Mouse (Mus musculus) thymus, postnatal 4 days (tissue): ENCODE data around the gene Ttc7.
"Not testable (repeated sequence)": the region's sequence is repeated elsewhere in the genome, so short reads cannot be mapped to it uniquely, and the experiment has no call there.

Experiments used
- DNase-seq: peaks from one replicate; pipeline ENCODE4 v3.0.0; 2021

Gene Ttc7

DNA sequence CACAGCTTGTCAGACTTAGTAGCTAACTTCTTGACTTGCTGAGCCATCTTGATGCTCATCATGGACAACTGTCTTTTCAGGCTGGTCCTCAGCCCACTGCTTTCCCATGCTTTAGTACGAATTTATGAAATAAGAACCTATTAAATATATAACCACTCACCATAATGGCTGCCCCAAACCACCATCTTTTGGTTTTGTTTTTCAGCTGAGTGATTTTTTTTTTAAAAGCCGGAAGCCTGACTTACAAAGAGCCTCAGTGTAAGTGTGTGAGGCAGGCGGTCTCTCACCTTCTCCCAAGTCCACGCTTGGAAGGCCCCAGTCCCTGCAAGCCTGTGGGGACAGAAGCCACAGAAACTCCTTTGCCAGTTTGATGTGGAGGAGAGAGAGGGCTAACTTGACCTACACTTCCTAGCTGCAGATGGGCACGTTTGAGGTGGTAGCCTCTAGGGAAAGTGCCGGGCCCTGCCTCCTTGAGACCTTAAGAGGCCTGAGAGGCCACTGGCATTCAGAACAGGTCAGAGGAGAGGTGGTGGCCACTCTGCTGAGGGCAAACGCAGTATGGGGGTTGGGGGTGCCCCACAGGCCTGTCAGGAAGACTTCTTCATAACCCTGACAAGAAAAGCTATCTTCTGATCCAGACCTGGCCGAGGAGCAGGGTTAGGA, 3.9 kb downstream of the Ttc7 start:
- peak; percentile 33 for DNase-seq

- DNase-seq, result peak; percentile 51
Observed at GRCm38 (mm10) chr17:87287197-87287777, 4.6 kb downstream of the Ttc7 start.

GRCm38 (mm10) chr17:87288131-87288530, 5.4 kb downstream of the Ttc7 start:
- DNase-seq, result no peak

- DNase-seq, result no peak
Observed at GRCm38 (mm10) chr17:87289367-87289766, 6.7 kb downstream of the Ttc7 start.

DNA sequence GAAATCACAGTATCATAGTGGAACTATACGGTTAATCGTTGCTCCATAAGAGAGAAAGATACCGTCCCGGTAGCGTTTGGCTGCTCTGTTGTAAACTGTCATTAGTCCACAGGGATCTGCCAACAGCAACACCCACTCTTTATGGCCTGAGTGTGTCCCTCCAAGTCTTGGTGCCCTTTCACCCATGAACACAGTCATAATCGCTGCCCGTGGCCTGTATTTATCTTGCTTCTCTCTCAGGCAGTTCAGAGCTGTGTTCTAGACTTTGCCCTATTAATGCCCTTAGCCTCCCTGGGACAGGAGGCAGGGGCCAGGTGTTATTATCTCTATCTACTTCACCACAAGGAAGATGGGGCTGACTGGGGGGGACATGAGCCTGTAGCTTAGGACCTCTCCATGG, 8.4 kb downstream of the Ttc7 start:
- no peak for DNase-seq

DNA sequence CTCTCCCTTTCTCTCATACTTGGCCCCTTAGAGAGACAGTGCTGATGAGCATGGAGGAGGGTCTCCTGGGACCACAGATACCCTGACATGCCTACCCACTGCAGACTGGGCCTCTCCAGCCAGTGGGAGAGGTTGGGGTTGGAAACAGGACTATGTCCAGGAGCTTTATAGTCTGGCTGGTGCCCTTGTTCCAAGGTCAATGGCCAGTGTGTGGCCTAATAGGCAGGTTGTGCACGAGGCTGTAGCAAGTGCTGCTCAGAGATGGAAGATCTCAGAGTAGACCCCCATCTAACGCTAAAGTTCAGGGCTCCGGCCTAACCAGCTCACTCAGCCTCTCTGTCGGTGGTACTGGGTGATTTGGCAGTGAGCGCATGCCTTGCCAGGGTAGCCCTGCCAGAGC, 9.1 kb downstream of the Ttc7 start:
- DNase-seq, result no peak

GRCm38 (mm10) chr17:87293125-87293524, 10.4 kb downstream of the Ttc7 start:
- no peak for DNase-seq

DNA sequence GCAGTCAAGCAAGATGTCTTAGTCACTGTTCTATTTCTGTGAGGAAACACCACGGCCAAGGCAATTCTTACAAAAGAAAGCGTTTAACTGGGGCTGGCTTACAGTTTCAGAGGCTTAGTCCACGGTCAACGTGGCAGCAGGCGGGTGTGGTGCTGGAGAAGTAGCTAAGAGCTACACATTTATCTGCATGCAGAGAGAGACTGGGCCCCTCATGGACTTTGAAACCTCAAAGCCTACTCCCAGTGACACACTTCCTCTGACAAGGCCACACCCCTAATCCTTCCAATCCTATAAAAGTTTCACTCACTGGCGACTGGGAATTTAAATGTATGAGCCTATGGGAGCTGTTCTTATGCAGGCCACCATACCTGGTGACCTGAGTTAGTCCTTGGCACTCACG, 13.1 kb downstream of the Ttc7 start:
- no peak for DNase-seq

DNA sequence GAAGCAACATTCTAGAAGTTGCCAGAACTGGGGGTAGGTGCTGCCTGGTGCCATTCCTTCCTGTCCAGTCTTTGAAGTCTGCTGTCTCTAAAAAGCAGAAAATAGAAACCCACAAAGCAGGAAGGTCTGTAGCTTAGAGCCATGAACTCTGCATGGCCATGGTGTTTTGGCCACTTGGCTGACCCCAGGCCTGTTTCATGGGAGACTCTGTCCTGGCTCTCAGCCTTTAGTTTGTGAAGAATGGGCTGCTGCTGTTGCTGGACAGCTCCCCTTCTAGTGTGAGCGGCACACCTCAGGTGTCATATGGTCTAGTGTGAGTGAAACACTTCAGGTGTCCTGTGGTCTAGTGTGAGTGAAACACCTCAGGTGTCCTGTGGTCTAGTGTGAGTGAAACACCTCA, 14.0 kb downstream of the Ttc7 start:
- not testable (repeated sequence) for DNase-seq

- peak; percentile 66 for DNase-seq
Observed at GRCm38 (mm10) chr17:87298944-87299343, 16.3 kb downstream of the Ttc7 start.

- peak; percentile 41 for DNase-seq
Observed at GRCm38 (mm10) chr17:87300340-87300739, 17.7 kb downstream of the Ttc7 start.

GRCm38 (mm10) chr17:87301607-87302006, 18.9 kb downstream of the Ttc7 start:
- not testable (repeated sequence) for DNase-seq

DNA sequence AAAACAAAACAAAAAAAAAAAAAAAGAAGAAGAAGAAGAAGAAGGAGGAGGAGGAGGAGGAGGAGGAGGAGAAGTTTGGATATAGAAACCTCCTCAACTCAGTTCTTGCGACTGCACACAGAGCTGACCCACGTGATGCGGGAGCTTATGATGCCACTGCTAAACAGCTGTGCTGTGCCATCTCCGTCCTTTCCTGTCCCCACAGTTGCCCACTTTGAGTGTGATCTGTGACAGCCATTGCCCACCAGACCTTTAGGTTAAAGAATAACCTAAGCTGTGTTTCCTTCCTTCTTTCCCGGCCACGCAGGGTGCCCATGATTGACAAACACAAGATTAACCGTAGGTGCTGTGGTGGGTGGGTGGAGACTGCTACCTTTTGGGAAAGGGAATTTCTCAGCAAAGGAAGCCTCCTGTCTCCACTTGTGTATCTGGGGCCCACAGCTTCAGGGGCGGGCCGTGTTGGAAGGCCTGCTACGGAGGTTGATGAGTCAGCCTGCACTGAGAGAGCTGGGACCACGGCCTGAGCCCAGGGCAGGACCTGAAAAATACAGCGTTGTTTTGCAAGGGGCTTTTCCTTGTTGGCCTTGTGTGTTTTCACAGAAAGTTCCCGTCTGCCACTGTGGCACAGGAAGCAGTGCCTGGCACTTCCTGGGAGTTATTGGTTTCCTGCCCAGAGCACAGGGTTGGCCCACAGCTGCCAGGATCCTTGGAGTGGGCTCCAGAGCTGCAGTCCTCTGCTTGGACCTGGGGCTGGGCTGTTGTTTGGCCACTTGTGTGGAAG, 19.5 kb downstream of the Ttc7 start:
- DNase-seq, result no peak

DNA sequence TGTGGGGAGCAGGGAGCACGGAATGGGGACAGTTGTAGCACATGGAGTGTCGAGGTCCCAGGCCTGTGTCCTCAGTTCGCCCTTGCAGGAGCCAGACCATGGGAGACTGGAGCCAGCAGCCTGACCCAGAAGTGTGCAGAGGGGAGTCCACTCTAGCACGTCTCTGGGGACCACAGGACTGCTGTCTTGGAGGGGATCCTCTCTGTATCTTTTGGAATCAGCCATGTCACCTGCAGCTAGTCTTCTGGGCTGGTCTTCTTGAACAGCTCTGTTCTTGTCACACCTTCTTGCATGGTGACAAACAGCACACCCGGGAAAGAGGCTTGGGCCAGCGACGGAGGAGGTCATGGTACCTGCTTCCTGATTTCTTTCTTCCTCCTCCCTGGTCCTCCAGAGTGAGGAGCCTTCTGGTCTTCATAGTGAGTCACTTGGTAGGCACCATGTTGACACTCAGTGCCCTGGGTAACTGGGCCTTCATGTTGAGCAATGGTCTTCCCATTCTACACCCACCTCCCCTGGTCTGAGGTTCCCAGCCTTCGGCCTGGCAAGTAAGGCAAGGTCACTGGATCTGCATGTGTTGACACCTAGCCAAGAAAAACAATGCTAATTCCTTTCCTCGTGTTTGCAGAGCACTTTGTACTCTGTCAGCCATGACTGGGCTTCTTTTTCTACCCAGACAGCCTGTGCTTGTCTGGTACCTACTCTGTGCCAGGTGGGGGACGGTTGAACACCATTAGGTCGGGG, 21.6 kb downstream of the Ttc7 start:
- no peak for DNase-seq

DNA sequence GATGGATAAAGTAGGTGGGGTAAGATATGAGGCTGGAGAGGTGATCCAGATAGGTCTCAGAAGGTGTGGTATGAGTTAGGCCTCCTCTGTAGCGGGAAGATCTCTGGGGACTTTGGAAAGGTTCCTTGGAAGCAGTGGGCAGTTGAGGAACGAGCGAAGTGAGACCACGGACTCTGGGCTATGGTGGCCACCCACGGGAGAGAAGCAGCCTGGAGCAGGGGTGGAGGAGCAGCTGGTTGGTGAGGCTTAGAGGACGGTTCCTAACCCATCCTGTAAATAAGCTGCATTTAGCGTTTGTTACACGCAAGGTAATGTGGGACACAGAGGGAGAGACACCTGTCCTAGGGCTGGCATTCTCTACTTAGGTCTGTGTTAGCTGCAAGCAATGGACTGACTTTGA, 22.4 kb downstream of the Ttc7 start:
- no peak for DNase-seq

DNA sequence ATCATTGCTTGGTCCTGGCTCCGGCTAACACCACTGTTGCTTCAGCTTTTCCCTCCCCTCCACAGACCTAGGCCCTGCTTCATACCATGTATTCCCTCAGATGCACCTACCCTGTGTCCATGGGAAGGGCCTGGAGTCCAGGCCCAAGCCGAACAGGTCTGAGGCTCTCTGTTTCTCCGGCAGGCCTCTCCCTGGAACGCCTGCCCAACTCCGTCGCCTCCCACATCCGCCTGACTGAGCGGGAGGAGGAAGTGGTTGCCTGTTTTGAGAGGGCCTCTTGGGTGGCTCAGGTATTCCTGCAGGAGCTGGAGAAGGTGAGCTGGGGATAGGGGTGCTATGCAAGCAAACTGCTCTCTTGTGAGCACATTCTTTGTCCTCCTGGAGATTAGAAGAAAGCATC, 24.1 kb downstream of the Ttc7 start:
- peak; percentile 33 for DNase-seq

- DNase-seq, result no peak
Observed at GRCm38 (mm10) chr17:87309073-87309788, 26.5 kb downstream of the Ttc7 start.

DNA sequence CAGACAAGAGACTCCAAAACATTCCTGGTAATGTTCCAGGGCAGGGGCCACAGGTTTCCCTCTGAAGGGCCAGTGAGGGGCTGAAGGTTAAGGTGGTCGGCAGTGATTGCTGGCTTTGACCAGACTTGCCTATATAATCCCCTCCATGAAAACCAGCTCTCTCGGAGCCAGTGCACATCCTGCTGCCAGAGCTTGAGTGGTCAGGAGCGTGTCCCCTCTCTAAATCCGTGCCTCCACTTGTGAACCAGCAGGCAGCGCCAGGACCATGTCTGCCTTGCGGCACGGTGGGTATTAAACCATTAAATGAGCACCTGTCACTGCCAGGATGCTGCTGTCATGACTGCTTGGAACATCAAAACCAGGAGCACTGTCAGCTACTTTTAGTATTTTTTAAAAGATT, 27.8 kb downstream of the Ttc7 start:
- DNase-seq, result no peak

GRCm38 (mm10) chr17:87312351-87312750, 29.7 kb downstream of the Ttc7 start:
- no peak for DNase-seq

- DNase-seq, result no peak
Observed at GRCm38 (mm10) chr17:87312924-87313870, 30.5 kb downstream of the Ttc7 start.

DNA sequence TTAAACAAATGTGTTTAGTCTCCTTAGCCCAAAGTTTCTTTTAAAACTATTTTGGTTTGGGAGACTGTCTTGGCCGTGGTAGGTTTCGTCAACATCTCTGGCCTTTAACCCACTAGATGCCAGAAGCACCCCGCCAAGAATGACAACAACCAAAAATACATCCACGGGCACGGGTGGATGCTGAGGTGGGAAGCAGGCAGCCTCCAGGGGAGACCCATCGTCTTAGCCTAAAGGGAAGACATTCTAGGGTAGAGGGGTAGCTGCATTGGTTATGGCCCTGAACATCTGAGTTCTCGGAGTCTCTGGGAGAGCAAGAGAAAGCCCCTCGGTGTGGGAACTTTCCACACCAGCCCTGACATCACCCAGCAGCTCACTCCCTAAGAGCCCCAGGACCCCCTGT, 31.4 kb downstream of the Ttc7 start:
- DNase-seq, result no peak

GRCm38 (mm10) chr17:87314530-87314946, 31.9 kb downstream of the Ttc7 start:
- DNase-seq, result peak; percentile 66
